Mouse (Mus musculus) left cerebral cortex, postnatal 4 days (tissue): Measurements from ENCODE around the gene Hps1. TPM values are rescaled to one million over a fixed set of nuclear protein-coding genes. Genes with fewer than 3 reads are reported as not detected.

Source experiments
- DNase-seq: peaks from one replicate; pipeline ENCODE4 v3.0.0-alpha.2; 2022
- intact Hi-C: fragments of 180-260 bp; cut with DNase I; formaldehyde crosslinking; loops from one replicate; pipeline ENCODE4 v1.15.1; 2025
- total RNA-seq, 2 experiments: library from RNA; stranded (reverse); gene quantifications; 2 replicates each; pipeline ENCODE4 v1.2.3; 2021

Hps1 gene
- total RNA-seq, 2 experiments from 2014 or later: 14.0 to 15.9 TPM

GRCm38 (mm10) chr19:42723302-42723701 is 56.5 kb downstream of the Hps1 start:
- intact Hi-C loops: no loop called here
- no peak for DNase-seq

GRCm38 (mm10) chr19:42722500-42722899 is 57.3 kb downstream of the Hps1 start:
- DNase-seq: peak; percentile 66
- intact Hi-C loops: no loop called here

- DNase-seq: no peak
- intact Hi-C loops: no loop called here
Measured at GRCm38 (mm10) chr19:42718101-42718500, 61.7 kb downstream of the Hps1 start.

GRCm38 (mm10) chr19:42717668-42718067 is 62.1 kb downstream of the Hps1 start:
- DNase-seq: no peak
- intact Hi-C loops: no loop called here

GRCm38 (mm10) chr19:42716507-42716906 is 63.3 kb downstream of the Hps1 start:
- no peak for DNase-seq
- intact Hi-C loops: no loop called here

GRCm38 (mm10) chr19:42713770-42714169 is 66.0 kb downstream of the Hps1 start:
- intact Hi-C loops: no loop called here
- DNase-seq: no peak

Other genes with a start within 250 kb of the Hps1 start
- gene Loxl4, start 167.2 kb downstream of the Hps1 start, total RNA-seq: under 1 TPM; 0.12 to 0.60 TPM
- gene Pyroxd2, start 27.2 kb downstream of the Hps1 start, total RNA-seq: 1 to 10 TPM; 1.8 to 2.1 TPM